Mouse (Mus musculus): ENCODE data around the gene Cybrd1. TPM values are rescaled to one million over a fixed set of nuclear protein-coding genes. Genes with fewer than 3 reads are reported as not detected.

The Cybrd1 gene
- total RNA-seq, 2 experiments from 2014 or later, result 1.4 to 2.7 TPM

DNA sequence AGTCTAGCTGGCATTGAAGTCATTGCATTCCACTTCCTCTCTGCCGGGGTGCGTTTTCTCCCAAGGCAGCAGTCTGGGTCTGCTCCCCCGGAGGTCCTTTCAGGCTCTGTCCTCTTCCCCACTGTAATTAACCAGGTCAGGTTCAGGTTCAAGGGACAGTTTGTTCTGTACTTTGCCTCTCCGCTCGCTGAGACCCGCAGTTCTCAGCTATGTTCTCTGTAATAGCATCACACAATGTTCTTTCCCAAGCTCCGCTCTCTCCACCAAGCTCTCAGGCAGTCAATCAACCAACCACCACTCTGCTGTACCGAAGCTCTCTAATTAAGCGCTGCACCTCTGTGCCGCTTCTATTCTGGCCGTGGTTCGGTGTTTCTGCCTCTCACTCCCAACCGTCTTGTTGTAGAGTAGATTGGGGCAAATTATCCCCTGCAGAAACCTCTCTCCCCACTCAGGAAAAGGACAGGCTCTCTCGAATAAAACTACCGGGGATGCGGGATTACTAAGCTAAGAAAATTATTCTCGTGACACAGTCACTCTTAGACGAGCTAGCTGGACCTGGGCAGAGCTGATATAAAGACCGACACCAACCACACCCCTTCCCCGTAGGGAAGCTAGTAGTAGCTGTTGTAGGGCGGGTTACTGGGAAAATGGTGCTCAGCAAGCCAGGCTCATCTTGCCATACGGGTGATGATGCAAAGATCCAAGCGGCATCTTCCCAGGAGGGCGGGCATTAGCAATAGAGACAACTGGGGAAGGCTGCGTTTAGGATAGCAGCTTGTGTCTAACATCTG lies 45.3 kb downstream of the Cybrd1 start:
- no peak for DNase-seq
- intact Hi-C loops (cut with DNase I), result no loop called here

- intact Hi-C loops (cut with DNase I), result no loop called here
- DNase-seq, result no peak
Observed at GRCm38 (mm10) chr2:71167211-71167610, 49.5 kb downstream of the Cybrd1 start.

DNA sequence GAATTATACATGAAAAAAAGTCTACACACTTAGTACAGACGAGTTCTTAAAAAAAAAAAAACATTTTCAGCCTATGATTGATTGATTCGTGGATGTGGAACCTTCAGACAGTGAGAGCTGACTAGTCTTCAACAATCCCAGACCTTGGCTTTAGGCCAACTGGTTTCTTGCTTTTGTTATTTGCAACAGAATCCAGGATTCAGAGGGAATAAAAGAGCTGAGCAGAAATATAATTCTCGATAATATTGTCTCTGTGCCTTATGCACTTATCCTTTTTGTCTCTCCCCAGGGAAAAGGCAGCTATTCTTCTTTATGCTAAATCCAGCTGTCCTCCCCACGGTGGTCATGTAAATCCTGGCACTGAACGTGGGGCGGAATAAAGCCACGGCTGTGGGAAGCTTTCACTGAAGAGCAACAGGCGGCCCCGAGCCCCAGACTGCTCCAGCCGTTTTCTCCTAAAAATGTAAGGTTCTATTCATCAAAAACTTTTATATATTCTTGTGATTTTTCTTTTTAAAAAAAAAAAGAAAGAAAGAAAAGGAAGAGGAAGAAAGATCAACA lies 50.8 kb downstream of the Cybrd1 start:
- DNase-seq, result no peak
- intact Hi-C loops (cut with DNase I), result no loop called here

- no peak for DNase-seq
- intact Hi-C loops (cut with DNase I), result no loop called here
Observed at GRCm38 (mm10) chr2:71173031-71173430, 55.3 kb downstream of the Cybrd1 start.

- no peak for DNase-seq
- intact Hi-C loops (cut with DNase I), result no loop called here
Observed at GRCm38 (mm10) chr2:71176329-71177249, 58.9 kb downstream of the Cybrd1 start.

DNA sequence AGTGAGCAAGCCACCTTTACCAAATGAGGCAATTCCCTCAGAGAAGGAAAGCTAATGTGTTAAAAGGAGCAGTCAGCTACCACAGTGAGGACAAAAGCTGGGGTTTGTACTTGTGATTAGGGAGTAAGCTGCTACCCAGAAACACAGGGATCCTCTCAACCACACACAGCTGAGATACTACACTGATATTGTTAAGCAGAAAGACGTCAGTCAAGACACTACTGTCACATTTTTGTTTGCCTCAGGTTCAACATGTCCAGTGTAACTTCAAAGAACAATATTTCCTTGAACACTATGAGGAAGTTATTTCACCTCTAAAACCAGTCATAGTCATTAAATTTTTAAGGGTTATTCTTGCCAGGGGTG lies 59.5 kb downstream of the Cybrd1 start:
- no peak for DNase-seq
- intact Hi-C loops (cut with DNase I), result no loop called here

DNA sequence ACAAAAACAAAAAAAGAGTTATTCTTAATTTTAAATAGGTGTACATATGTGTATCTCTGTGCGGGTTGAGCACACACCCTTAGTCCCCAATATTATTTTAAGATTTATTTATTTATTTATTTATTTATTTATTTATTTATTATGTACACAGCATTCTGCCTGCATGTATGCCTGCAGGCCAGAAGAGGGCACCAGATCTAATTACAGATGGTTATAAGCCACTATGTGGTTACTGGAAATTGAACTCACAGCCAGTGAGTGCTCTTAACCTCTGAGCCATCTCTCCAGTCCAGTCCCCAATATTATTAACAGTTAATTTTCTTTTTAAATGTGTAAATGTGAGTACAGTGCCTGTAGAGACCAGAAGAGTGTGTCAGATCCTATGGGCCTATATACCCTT lies 60.0 kb downstream of the Cybrd1 start:
- DNase-seq, result no peak
- intact Hi-C loops (cut with DNase I), result no loop called here

GRCm38 (mm10) chr2:71179716-71180115 lies 62.0 kb downstream of the Cybrd1 start:
- no peak for DNase-seq
- intact Hi-C loops (cut with DNase I), result no loop called here

DNA sequence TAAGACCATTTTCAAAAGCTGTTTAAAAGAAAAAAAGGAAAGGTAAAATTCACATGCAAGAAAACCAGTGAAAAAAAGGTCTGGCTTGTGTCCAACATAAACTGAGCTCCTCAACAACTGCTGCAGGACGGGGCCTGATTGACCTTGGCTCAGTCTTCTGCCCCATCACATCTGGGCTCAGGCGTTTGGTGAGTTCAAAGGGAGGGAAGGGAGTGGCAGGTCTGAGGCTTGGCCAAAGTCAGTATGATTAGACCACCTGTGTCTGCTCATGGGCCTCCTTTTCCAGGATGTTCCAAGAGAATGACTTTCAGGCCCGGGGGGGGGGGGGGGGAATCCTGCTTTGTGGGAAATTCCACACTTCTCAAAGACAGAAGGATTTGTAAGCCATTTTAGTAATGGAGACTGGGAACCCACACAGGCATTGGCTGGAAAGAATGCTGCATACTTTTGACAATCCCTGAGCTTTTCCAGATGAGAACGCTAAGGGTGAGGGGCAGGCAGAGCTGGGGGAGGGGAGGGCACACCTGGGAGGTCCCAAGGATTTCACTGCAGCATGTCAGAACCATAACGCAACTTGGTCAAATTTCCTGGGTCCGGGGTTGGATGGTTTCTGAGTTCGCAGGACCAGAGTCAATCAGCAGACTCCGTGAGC lies 63.0 kb downstream of the Cybrd1 start:
- DNase-seq, result no peak
- intact Hi-C loops (cut with DNase I), result no loop called here

DNA sequence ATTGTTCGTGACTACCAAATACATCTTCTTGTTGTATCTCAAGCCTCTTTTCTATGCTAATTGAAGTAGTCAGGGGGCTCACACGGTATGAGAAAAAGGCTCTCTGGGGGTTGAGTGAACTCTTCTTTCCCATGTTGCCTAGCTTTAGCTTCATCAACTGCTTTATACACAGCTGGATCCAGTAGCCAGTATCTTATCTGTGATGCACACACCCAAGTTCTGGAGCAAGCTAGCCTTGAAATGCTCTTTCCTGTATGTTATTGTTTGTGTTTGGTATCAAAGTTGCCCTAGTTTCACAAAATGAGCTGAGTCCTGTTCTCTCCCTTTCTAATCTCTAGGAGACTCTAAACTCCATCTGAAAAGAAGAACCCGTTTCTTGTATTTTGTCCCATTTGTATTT lies 70.2 kb downstream of the Cybrd1 start:
- intact Hi-C loops (cut with DNase I), result no loop called here
- no peak for DNase-seq

GRCm38 (mm10) chr2:71188861-71189260 lies 71.1 kb downstream of the Cybrd1 start:
- intact Hi-C loops (cut with DNase I), result no loop called here
- no peak for DNase-seq

- intact Hi-C loops (cut with DNase I), result no loop called here
- no peak for DNase-seq
Observed at GRCm38 (mm10) chr2:71191391-71192194, 73.9 kb downstream of the Cybrd1 start.

GRCm38 (mm10) chr2:71192195-71192807 lies 74.6 kb downstream of the Cybrd1 start:
- intact Hi-C loops (cut with DNase I), result no loop called here
- no peak for DNase-seq

Other genes with a start within 250 kb of the Cybrd1 start
- 1 to 10 TPM; 5.0 to 5.2 TPM for gene Dcaf17, start 62.6 kb upstream of the Cybrd1 start, total RNA-seq (2021)
- 1 to 10 TPM; 4.3 to 5.0 TPM for gene Mettl8, start 62.3 kb upstream of the Cybrd1 start, total RNA-seq (2021)
- gene Dync1i2, start 93.8 kb downstream of the Cybrd1 start, total RNA-seq (2021), result 10 to 100 TPM; 61.6 to 62.5 TPM
- gene Slc25a12, start 249.8 kb downstream of the Cybrd1 start, total RNA-seq (2021), result 100 to 1,000 TPM; 252 to 275 TPM

Data from heart, postnatal 36 days (tissue).